Comparison of ENCODE assay signal across 29 mouse cellular contexts in the genomic region with DNA sequence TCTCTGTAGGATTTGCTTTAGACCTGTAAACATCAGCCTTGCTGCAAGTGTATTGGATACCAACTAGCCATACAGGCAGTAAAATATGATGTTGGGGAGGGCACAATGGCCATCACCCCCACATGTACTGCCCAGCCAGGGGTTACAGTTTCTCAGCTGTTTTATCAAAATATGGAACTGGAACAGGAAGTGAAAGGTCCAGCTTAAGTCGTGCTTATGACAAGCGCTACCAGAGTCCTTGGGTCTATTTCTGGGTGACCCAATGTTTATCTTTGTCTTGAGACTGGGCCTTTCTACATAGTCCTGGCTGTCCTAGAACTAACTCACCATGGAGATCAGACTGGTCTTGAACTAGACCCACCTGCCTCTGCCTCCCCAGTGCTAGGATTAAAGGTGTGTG. TPM values are rescaled to one million over a fixed set of nuclear protein-coding genes. Genes with fewer than 3 reads are reported as not detected.
DNase-seq lines count a peak whose midpoint lies in the region; ATAC-seq and TF ChIP-seq lines count a peak whose summit lies in the region.
"Had no signal": no experiment of that assay in that cellular context is flagged by ENCODE, and none has a peak within 500 bp of the region (broad histone marks: within the 10 kb centered on the region; RNA-seq: fewer than 3 reads in every experiment).

No protein-coding gene starts in this region.

- H3K9ac ChIP-seq in liver, embryonic 11.5 days (ENCODE audit: low read depth, low read length), result no peak overlapping the region
- no peak overlapping the region for H3K9ac ChIP-seq in CH12.LX (ENCODE audit: insufficient read depth, low read depth)
- H3K9ac ChIP-seq: embryonic facial prominence, embryonic 13.5 days; forebrain, embryonic 13.5 days; heart, embryonic 12.5 days; heart, embryonic 15.5 days; hindbrain, embryonic 13.5 days; intestine, embryonic 15.5 days had no signal

- TF ChIP-seq EP300 in CH12.LX (IDR thresholded peaks at IDR 0.05; ENCODE audit: low read length), result peak; percentile 59; the same call in 1 of the 2 replicates

- TF ChIP-seq POLR2A in CH12.LX (IDR thresholded peaks at IDR 0.05; ENCODE audit: low read depth, low read length), result no peak

- no peaks in the 10 kb centered on the region for H3K4me1 ChIP-seq in liver, embryonic 11.5 days (replicated peaks; ENCODE audit: control insufficient read depth, insufficient read depth, low read length)
- peaks cover 15 to 31% of the 10 kb centered on the region in 2 experiments for H3K4me1 ChIP-seq in CH12.LX (ENCODE audit: control insufficient read depth in 1 of 2, insufficient read depth in 2 of 2)
- H3K4me1 ChIP-seq: embryonic facial prominence, embryonic 13.5 days; forebrain, embryonic 13.5 days; hindbrain, embryonic 13.5 days; intestine, embryonic 15.5 days had no signal

- no peaks in the 10 kb centered on the region for H3K27me3 ChIP-seq in liver, embryonic 11.5 days (replicated peaks; ENCODE audit: control insufficient read depth, insufficient read depth, low read length)
- H3K27me3 ChIP-seq in CH12.LX (replicated peaks), result no peaks in the 10 kb centered on the region
- no peaks in the 10 kb centered on the region for H3K27me3 ChIP-seq in splenic B cell, adult 2 months (ENCODE audit: control insufficient read depth, insufficient read depth, low read length, poor library complexity, severe bottlenecking)
- H3K27me3 ChIP-seq: embryonic facial prominence, embryonic 13.5 days; forebrain, embryonic 13.5 days; heart, embryonic 12.5 days; heart, embryonic 15.5 days; hindbrain, embryonic 13.5 days; intestine, embryonic 15.5 days had no signal

- dilution Hi-C loops in CH12.LX (cut with MboI; ENCODE audit: extremely low pct_ligation_motif_present, extremely low pct_unique_long_range_greater_than_20kb, low sequenced_read_pairs), result no loop called here

- TF ChIP-seq CTCF in CH12.LX (conservative IDR thresholded peaks at IDR 0.05 in 1 of 2, IDR thresholded peaks at IDR 0.05 in 1 of 2; ENCODE audit: low read depth in 2 of 2, low read length in 2 of 2), result no peak

- ATAC-seq in liver, embryonic 11.5 days (replicated peaks; ENCODE audit: low FRiP score), result no peak
- 0 out of 2 replicates have a peak, but pooled peaks have one; percentile 12 for ATAC-seq in granulocyte monocyte progenitor cell, adult 5-6 weeks (replicated peaks; ENCODE audit: poor library complexity, severe bottlenecking)
- ATAC-seq: forebrain, embryonic 13.5 days; forebrain, embryonic 16.5 days; hindbrain, embryonic 16.5 days; intestine, embryonic 15.5 days had no signal

- 71% methylated on average over 2 of the region's 2 CpGs for WGBS in liver, embryonic 11.5 days

- TF ChIP-seq RAD21 in CH12.LX (IDR thresholded peaks at IDR 0.05; ENCODE audit: low read depth, low read length), result no peak

- peak; percentile 15 for DNase-seq in liver, embryonic 11.5 days (ENCODE audit: low spot score)
- DNase-seq in liver (no peak), CH12.LX (ENCODE audit: extremely low read depth) (peak; percentile 8)
- DNase-seq in splenic B cell, adult 2 months (ENCODE audit: low read depth, low spot score), result peak; percentile 41
- no peak for DNase-seq in cerebellum, adult 11 months
- no peak for DNase-seq in frontal cortex, postnatal 36 days (ENCODE audit: low spot score in 2 of 2)
- DNase-seq: adrenal gland, adult 2 months; adrenal gland, postnatal 14 days; cerebellum, adult 11-12 months; cerebellum, adult 8-10 months; cerebellum, postnatal 10 days; cerebellum, postnatal 36 days; embryo, embryonic 11 days; gastrocnemius, postnatal 25 days; heart, postnatal 10 days; heart, postnatal 36 days had no signal

- no peak overlapping the region for H3K4me3 ChIP-seq in liver, embryonic 11.5 days (ENCODE audit: low read depth, low read length)
- H3K4me3 ChIP-seq in CH12.LX (replicated peaks in 1 of 3; ENCODE audit: low read depth in 2 of 3, low read length in 2 of 3, poor library complexity in 1 of 3), result no peak overlapping the region
- H3K4me3 ChIP-seq: embryonic facial prominence, embryonic 10.5 days; embryonic facial prominence, embryonic 13.5 days; erythroblast, embryonic 14.5 days; forebrain, embryonic 13.5 days; heart, embryonic 12.5 days; heart, embryonic 15.5 days; hindbrain, embryonic 10.5 days; hindbrain, embryonic 13.5 days; intestine, embryonic 15.5 days had no signal

- peaks cover 5% of the 10 kb centered on the region; the same call in 1 of the 2 replicates for H3K36me3 ChIP-seq in liver, embryonic 11.5 days (ENCODE audit: control insufficient read depth, insufficient read depth, low read length)
- peaks cover 4 to 24% of the 10 kb centered on the region in 2 experiments for H3K36me3 ChIP-seq in CH12.LX (replicated peaks in 1 of 2; ENCODE audit: control insufficient read depth in 1 of 2, insufficient read depth in 1 of 2, low read length in 1 of 2)
- peaks cover 2% of the 10 kb centered on the region; the same call in 1 of the 2 replicates for H3K36me3 ChIP-seq in splenic B cell, adult 2 months (ENCODE audit: control insufficient read depth, insufficient read depth, low read length, poor library complexity, severe bottlenecking)

- H3K4me2 ChIP-seq in liver, embryonic 11.5 days, result no peak overlapping the region
- no peak overlapping the region for H3K4me2 ChIP-seq in CH12.LX (ENCODE audit: insufficient read depth, low read depth, poor library complexity, severe bottlenecking)
- H3K4me2 ChIP-seq: embryonic facial prominence, embryonic 13.5 days; forebrain, embryonic 13.5 days; heart, embryonic 12.5 days; heart, embryonic 15.5 days; hindbrain, embryonic 13.5 days; intestine, embryonic 15.5 days had no signal

- H3K79me2 ChIP-seq in CH12.LX (replicated peaks; ENCODE audit: control insufficient read depth, extremely low read depth, insufficient read depth, poor library complexity, severe bottlenecking), result no peaks in the 10 kb centered on the region

- in situ Hi-C loops in CH12.LX (cut with MboI; ENCODE audit: low pct_ligation_motif_present, low pct_unique_long_range_greater_than_20kb, low sequenced_read_pairs), result no loop called here

- H3K9me3 ChIP-seq in liver, embryonic 11.5 days (ENCODE audit: control insufficient read depth, low read length), result no peaks in the 10 kb centered on the region
- H3K9me3 ChIP-seq in CH12.LX (replicated peaks; ENCODE audit: low read length), result no peaks in the 10 kb centered on the region
- H3K9me3 ChIP-seq: embryonic facial prominence, embryonic 10.5 days; embryonic facial prominence, embryonic 13.5 days; forebrain, embryonic 13.5 days; G1E; heart, embryonic 12.5 days; heart, embryonic 15.5 days; hindbrain, embryonic 10.5 days; hindbrain, embryonic 13.5 days; intestine, embryonic 15.5 days had no signal

- no peak overlapping the region for H3K27ac ChIP-seq in liver, embryonic 11.5 days (ENCODE audit: low read depth, low read length)
- H3K27ac ChIP-seq in CH12.LX (ENCODE audit: insufficient read depth, low read depth), result no peak overlapping the region
- H3K27ac ChIP-seq: embryonic facial prominence, embryonic 10.5 days; embryonic facial prominence, embryonic 13.5 days; forebrain, embryonic 13.5 days; heart, embryonic 15.5 days; hindbrain, embryonic 10.5 days; hindbrain, embryonic 13.5 days; intestine, embryonic 15.5 days had no signal

TF ChIP-seq in CH12.LX, 34 proteins besides CTCF, POLR2A, EP300 and RAD21:
- TF ChIP-seq ELF1 (IDR thresholded peaks at IDR 0.05; ENCODE audit: low read depth, low read length) (0 out of 2 replicates have a peak, but pooled peaks have one; percentile 15), NELFE (IDR thresholded peaks at IDR 0.05; ENCODE audit: low read depth, low read length) (no peak), IRF4 (IDR thresholded peaks at IDR 0.05; ENCODE audit: low read depth, low read length) (peak; percentile 54; the same call in 1 of the 2 replicates), MEF2A (IDR thresholded peaks at IDR 0.05; ENCODE audit: borderline replicate concordance, low read depth, low read length) (peak; percentile 47; the same call in 1 of the 2 replicates), TBP (conservative IDR thresholded peaks at IDR 0.05; ENCODE audit: low read depth, low read length) (no peak), HCFC1 (IDR thresholded peaks at IDR 0.05; ENCODE audit: low read depth, low read length) (no peak), POLR2AphosphoS2 (IDR thresholded peaks at IDR 0.05; ENCODE audit: low read depth, low read length) (no peak), ZNF384 (IDR thresholded peaks at IDR 0.05; ENCODE audit: low read depth, low read length) (no peak), ZC3H11A (IDR thresholded peaks at IDR 0.05; ENCODE audit: low read depth, low read length) (no peak), MAZ (IDR thresholded peaks at IDR 0.05; ENCODE audit: low read depth, low read length) (no peak), MAFK (IDR thresholded peaks at IDR 0.05; ENCODE audit: insufficient replicate concordance, low read length) (no peak), ETS1 (conservative IDR thresholded peaks at IDR 0.05; ENCODE audit: low read depth, low read length) (peak; percentile 25; the same call in 1 of the 2 replicates), USF1 (IDR thresholded peaks at IDR 0.05; ENCODE audit: low read depth, low read length) (no peak)

RNA-seq across cellular contexts. Expression of gene Hk3, which starts 3.0 kb away (rescaled TPM):
- polyA plus RNA-seq in liver, embryonic 11.5 days (2014; fragmentation: Nextera tagmentation; extraction: Ambion mirVana), result 3.3 and 4.2 TPM in 2 replicates
- total RNA-seq in CH12.LX (2012; rRNA removed), result 0.04 TPM in 2 replicates
- total RNA-seq in CH12.LX (2014; rRNA removed), result not detected in 2 replicates
- 0.10 TPM in 1 of 2 replicates, not detected in the other for polyA plus RNA-seq in CH12.LX (2012; ENCODE audit: insufficient read length, low read depth)
- 190 and 234 TPM in 2 replicates for total RNA-seq in granulocyte monocyte progenitor cell, adult 5-6 weeks (2014; fragmentation: Nextera tagmentation)
- 194 and 218 TPM in 2 replicates for total RNA-seq in granulocyte monocyte progenitor cell, adult 5-6 weeks (2017)

Comparison
In these comparisons a context has a peak if more than half of its experiments do, and no peak if none do; other contexts are left out.
1. DNase-seq: peak in liver, embryonic 11.5 days (single experiment), CH12.LX (single experiment) and splenic B cell, adult 2 months (single experiment); none in liver (single experiment), cerebellum, adult 11 months (single experiment) and frontal cortex, postnatal 36 days (0 of 2).
2. RNA of gene Hk3, which starts 3.0 kb away (total RNA-seq): 190 to 234 TPM in granulocyte monocyte progenitor cell, adult 5-6 weeks; 0.04 TPM in CH12.LX; every median in the first group is over 100 times any median in the second.